Mouse (Mus musculus) thymus, postnatal 36 days (tissue): ENCODE data around the gene Rap1a.
A peak's percentile ranks its signal among the peaks of the same experiment; 100 is the strongest.

Experiments used
- DNase-seq, 2 experiments: peaks; one replicate each; pipeline ENCODE4 v3.0.0; 2022; ENCODE audit warnings: mixed read lengths in 2 of 2

Rap1a gene

GRCm38 (mm10) chr3:105803600-105803999 is 2.5 kb upstream of the Rap1a start:
- DNase-seq, result no peak

DNA sequence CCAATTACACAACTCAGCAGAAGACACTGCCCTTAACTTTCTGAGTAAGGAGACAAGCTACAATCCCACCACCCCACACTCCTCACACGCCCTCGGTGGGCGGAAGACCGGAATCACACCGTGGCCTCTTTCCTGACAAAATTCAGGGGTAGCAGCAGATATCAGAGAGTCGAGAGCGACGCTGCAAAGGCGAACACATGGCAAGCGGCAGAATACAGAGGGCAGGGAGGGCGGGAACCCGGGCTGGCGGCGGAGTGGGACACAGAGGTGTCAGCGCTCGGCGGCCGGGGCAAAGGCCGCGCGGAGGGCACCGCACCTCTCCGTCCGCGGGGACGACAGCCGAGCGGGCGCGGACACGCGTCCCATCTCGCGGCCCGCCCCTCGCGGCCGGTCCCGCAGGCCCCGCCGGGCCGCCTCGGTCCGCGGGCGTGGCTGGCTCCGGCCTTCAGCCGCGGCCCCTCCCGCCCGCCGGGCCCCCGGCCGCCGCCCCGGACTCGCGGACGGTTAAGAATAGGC is 403 bp downstream of the Rap1a start:
- DNase-seq, result peak; percentile 63 to 71

GRCm38 (mm10) chr3:105800156-105800674 is 921 bp downstream of the Rap1a start:
- no peak for DNase-seq

DNA sequence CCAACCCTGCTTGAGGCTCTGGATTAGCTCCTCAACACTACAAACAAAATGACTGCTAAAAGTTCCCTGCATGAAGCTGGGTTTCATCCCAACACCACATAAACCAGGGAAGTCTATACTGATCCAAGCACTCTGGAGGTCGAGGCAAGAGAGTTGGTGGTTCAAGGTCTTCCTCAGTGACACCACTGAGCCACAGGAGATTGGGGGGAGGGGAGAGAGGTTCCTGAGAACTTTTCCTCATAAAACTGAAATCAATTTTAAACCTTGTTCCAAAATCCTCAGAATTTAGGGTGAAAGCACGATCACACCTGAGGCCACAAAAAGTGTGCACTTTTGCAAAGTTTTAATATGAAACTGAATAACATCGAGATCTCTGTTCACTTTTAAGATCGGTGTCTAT is 1.8 kb downstream of the Rap1a start:
- no peak for DNase-seq

GRCm38 (mm10) chr3:105798770-105799169 is 2.4 kb downstream of the Rap1a start:
- DNase-seq, result peak in 1 of 2 experiments; percentile 22

GRCm38 (mm10) chr3:105797427-105797826 is 3.7 kb downstream of the Rap1a start:
- DNase-seq, result no peak

DNA sequence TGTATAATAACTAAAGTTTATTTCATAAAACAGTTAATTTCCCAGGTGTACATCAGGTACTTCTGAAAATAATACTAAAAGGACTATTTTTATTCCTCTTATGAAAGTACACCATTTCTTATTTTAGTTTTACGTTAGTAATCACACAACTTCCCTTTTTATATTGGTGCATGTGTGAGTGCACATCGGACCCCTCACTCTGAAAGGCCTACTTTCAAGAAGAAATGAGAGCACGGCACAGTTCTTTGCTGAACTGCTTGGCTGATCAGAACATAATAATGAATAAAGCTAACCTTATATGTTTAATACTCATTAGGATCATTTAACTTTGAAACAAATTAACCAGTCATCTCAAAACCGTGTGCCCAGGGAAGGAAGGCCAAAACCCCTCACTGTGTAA is 4.4 kb downstream of the Rap1a start:
- no peak for DNase-seq

DNA sequence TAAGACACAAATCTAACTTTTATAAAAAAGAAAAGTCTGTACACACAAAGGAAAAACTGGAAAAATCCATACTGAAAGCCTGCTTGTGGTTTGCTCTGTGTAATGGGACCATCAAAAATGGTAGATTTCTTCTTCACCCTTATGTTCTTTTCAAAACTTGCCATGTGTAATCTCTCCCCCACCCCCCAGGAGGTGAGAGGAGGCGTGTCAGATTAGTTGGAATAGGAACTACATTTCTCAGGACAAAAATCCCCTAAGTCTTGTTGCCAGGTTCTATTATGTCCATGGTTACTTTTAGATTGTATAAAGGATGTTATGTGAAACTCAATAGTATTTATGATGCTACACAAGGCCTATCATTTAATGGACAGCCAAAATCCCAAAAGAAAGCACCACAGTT is 6.8 kb downstream of the Rap1a start:
- DNase-seq, result no peak

DNA sequence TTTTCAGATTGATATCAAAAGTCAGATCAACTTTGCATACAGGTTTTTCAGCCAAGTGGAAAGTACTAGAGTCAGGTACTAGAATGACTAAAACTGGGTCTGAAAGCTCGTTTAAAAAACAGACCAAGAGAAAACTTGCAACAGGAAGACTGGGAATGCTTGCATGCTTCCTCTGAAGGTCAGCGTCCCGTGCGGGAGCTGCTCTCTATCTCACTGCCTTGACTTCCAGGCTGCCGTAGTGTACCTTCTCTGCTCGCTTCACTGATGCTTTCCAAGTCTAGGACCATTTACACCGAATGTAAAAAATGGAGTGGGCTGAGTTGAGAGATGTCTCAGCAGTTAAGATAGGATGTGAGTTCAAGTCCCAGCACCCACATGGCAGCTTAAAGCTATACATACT is 8.8 kb downstream of the Rap1a start:
- DNase-seq, result no peak

DNA sequence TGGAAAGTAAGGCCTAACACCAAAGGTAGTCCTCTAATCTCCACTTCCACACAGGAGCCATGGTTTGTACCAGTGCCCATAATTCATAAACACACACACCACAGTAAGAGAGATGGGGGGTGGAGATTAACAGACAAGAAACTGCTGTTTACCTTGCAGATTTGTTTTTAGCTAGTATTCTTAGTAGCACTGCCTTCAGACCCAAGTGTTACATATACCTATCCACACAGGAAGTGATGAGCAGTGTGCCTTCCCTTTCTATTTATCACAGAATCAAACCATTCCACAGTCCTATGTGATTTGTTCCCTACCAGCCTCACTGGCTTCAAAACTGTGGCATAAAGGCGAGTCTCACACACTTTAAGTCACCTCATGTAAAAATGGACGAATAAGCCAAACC is 10.0 kb downstream of the Rap1a start:
- no peak for DNase-seq

- no peak for DNase-seq
Observed at GRCm38 (mm10) chr3:105790338-105790737, 10.8 kb downstream of the Rap1a start.

DNA sequence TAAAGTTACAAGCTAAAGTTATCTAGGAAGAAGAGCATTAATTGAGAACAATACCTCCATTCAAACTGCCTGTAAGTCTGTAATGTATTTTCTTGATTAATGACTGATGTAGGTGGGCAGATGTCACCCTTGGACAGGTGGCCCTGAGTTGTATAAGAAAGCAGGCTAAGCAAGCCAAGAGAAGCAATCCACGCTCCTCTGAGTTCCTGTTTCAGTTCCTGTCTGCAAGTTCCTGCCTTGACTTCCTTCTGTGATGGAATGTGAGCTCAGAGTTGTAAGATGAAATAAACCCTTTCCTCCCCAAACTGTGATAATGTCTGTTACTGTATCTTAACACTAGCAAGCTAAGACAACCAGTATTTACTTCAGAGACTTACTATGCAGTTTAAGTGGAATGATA is 11.4 kb downstream of the Rap1a start:
- DNase-seq, result no peak

- no peak for DNase-seq
Observed at GRCm38 (mm10) chr3:105787328-105787727, 13.8 kb downstream of the Rap1a start.

DNA sequence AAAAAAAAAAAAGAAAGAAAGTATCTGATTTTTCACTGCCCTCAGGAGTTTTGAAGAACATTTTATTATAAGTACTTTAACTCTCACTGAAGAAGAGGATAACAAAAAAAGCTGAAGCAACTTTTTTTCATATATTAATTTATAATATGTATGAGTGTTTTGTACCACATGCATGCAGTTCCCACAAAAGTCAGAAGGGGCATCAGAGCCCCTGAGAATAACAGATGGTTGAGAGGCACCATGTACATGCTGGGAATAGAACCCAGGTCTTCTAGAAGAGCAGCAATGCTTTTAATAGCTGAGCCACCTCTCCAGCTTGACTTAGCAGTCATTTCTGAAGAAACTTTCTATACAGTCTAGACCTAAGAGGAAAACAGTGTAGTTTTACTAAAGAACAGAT is 15.3 kb downstream of the Rap1a start:
- no peak for DNase-seq

- no peak for DNase-seq
Observed at GRCm38 (mm10) chr3:105783809-105784208, 17.3 kb downstream of the Rap1a start.

DNA sequence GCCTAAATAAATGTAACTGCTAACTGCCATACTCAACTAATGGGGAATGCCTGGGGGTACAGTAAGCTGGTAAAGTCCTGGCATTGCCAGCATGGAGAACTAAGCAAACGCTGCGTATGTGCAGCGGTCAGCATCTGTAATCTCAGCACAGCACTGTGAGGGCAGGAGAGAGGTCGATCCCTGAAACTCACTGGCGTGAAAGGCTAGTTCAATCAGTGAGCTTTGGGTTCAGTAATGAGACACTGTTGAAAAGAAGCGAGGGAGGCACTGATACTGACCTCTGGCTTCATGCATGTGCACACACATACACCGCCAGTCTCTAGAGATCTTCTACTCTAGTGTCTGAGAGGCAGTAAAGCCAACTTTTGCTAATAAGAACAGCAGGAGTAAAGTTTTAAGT is 18.7 kb downstream of the Rap1a start:
- no peak for DNase-seq

DNA sequence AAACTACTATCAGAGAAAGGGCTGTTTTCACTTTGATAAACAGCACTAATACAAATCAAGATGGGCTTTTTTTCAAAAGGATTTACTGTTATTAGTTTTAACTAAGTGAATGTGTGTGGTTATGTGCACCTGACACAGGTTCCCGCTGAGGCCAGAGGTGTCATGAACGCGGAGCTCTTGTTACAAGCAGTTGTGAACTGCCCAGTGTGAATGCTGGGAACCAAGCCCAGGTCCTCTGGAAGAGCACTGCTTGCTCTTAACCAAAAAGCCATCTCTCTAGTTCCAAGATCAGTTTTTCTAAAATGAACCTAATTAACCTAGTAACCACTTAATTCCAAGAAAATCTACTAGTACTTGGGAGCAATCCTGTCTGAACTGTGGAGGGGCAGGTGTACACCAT is 23.1 kb downstream of the Rap1a start:
- DNase-seq, result no peak

DNA sequence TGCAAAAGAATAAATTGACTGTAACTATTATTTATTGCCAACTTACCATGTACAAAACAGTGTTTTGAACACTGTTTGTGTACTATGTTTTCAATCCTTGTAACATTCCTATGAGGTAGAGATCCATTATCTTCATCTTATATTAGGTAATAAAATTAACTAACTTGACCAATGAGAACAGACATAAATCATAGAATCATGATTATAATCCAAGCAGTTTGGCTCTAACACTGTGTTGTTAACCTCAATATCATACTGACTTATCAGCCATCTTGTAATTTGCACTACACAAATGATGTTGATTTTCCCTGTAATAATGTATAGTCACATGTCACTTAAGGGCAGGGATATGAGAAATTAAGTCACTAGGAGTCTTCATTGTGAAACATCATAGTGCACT is 26.6 kb downstream of the Rap1a start:
- DNase-seq, result no peak

DNA sequence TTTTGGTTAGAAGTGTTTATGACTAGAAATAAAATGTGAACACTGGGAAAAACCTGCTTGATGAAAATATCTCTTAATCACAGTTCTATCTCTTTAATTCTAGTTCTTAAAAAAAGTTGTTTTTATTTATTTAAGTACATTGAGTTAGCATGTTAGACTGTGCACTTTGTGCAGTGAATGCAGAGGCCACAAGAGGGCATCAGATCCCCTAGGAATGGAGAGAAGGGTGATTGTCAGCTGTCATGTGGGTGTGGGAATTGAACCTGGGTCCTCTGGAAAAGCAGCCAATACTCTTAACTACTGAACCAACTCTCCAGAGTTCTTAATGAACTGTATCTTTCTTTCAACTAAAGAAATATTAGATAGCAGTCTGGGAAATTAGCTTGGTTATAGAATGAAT is 29.6 kb downstream of the Rap1a start:
- DNase-seq, result peak; percentile 51 to 56

- DNase-seq, result no peak
Observed at GRCm38 (mm10) chr3:105770836-105771235, 30.3 kb downstream of the Rap1a start.

DNA sequence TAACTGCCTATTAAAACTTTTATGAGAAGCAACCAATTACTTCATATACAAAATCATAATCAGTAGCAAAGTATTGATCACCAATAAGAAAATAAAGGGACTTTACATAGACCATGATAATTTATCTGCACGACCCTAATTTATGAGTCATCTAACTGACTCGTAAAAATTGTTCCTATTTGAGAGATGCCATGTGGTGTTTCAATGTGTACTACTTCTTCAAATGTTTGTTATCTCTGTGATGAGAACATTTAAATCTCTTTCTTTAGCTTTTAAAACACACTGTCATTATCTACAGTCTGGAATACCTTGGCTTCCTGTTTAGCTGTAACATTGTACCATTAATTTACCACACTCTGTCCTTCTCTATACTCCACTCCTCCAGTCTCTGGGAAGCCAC is 31.8 kb downstream of the Rap1a start:
- no peak for DNase-seq

GRCm38 (mm10) chr3:105768529-105768928 is 32.6 kb downstream of the Rap1a start:
- peak; percentile 28 to 43 for DNase-seq

- DNase-seq, result peak; percentile 35 to 46
Observed at GRCm38 (mm10) chr3:105763132-105763851, 37.8 kb downstream of the Rap1a start.

- no peak for DNase-seq
Observed at GRCm38 (mm10) chr3:105760063-105760462, 41.1 kb downstream of the Rap1a start.

DNA sequence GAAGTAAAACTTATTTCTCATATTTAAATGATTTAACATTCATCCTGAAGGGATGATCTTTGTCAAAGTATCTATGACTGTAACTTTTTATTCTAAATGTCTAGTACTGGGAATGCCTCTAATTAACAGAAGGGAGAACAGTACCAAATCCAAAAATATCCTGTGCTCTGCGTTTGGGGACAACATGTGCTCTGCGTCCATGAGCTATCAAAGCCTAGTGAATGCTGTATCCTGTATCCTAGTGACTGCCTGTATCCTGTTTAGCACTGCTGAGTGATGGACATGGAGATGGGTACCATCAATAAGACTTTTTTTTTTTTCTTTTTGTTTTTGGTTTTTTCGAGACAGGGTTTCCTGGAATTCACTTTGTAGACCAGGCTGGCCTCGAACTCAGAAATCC is 42.5 kb downstream of the Rap1a start:
- DNase-seq, result no peak
